Comparison of ENCODE assay signal across 21 mouse cellular contexts in genomic region chr6:22567891-22568290, GRCm38 (mm10).
A peak's percentile ranks its signal among the peaks of the same experiment; 100 is the strongest.
DNase-seq lines count a peak whose midpoint lies in the region; ATAC-seq and TF ChIP-seq lines count a peak whose summit lies in the region.
"Had no signal": no experiment of that assay in that cellular context is flagged by ENCODE, and none has a peak within 500 bp of the region (broad histone marks: within the 10 kb centered on the region; RNA-seq: fewer than 3 reads in every experiment).

No protein-coding gene starts in this region.

- no peak for TF ChIP-seq CTCF in heart, postnatal 0 days (IDR thresholded peaks at IDR 0.05; ENCODE audit: low read depth)
- no peak for TF ChIP-seq CTCF in brain, embryonic 14.5 days (IDR thresholded peaks at IDR 0.05; ENCODE audit: borderline replicate concordance, extremely low read depth, insufficient read depth, insufficient read length)

- whole genome bisulfite sequencing in heart, postnatal 0 days, result 51% methylated on average over 9 of the region's 9 CpGs

- H3K9ac ChIP-seq in heart, postnatal 0 days (replicated peaks; ENCODE audit: low read depth, low read length), result no peak overlapping the region
- H3K9ac ChIP-seq: embryonic facial prominence, embryonic 13.5 days; hindbrain, embryonic 14.5 days; intestine, embryonic 15.5 days had no signal

- TF ChIP-seq POLR2A in brain, embryonic 14.5 days (IDR thresholded peaks at IDR 0.05; ENCODE audit: borderline replicate concordance, extremely low read depth, insufficient read depth, insufficient read length, poor library complexity, severe bottlenecking), result no peak

- no peaks in the 10 kb centered on the region for H3K4me1 ChIP-seq in heart, postnatal 0 days (ENCODE audit: control insufficient read depth, insufficient read depth)
- H3K4me1 ChIP-seq: embryonic facial prominence, embryonic 13.5 days; heart, embryonic 10.5 days; hindbrain, embryonic 10.5 days; intestine, embryonic 15.5 days had no signal

- peak; percentile 3 for DNase-seq in adrenal gland, adult 2 months
- no peak for DNase-seq in adrenal gland, postnatal 36 days
- DNase-seq in heart, postnatal 0 days (ENCODE audit: low spot score), result peak; percentile 9
- DNase-seq in heart, postnatal 36 days, result no peak
- peak; percentile 19 for DNase-seq in brain, embryonic 14.5 days (ENCODE audit: low read depth)
- DNase-seq in cerebellum, postnatal 4 days (ENCODE audit: low spot score in 2 of 2), result no peak
- DNase-seq in spleen, postnatal 36 days (ENCODE audit: low spot score in 2 of 2), result no peak
- DNase-seq: adrenal gland, postnatal 14 days; cerebellum, adult 11 months; cerebellum, adult 8-10 months; cerebellum, postnatal 14 days; gastrocnemius, postnatal 10 days; heart, adult 18-20 months; heart, postnatal 14 days; kidney, adult 18-20 months had no signal

- H3K36me3 ChIP-seq in heart, postnatal 0 days (replicated peaks; ENCODE audit: control insufficient read depth, insufficient read depth, low read length), result no peaks in the 10 kb centered on the region
- H3K36me3 ChIP-seq: embryonic facial prominence, embryonic 13.5 days; heart, embryonic 10.5 days; hindbrain, embryonic 10.5 days; intestine, embryonic 15.5 days had no signal

- intact Hi-C loops in heart, postnatal 36 days (cut with DNase I), result no loop called here

- H3K4me3 ChIP-seq in heart, postnatal 0 days (ENCODE audit: low read depth, low read length), result no peak overlapping the region
- H3K4me3 ChIP-seq: embryonic facial prominence, embryonic 13.5 days; heart, embryonic 10.5 days; hindbrain, embryonic 10.5 days; intestine, embryonic 15.5 days had no signal

- ATAC-seq in heart, postnatal 0 days (ENCODE audit: insufficient read depth, low read depth), result no peak
- ATAC-seq: intestine, embryonic 15.5 days had no signal

- TF ChIP-seq EP300 in heart, postnatal 0 days (IDR thresholded peaks at IDR 0.05; ENCODE audit: low read depth), result no peak

- H3K27me3 ChIP-seq in heart, postnatal 0 days (ENCODE audit: control insufficient read depth, insufficient read depth, low read length), result no peaks in the 10 kb centered on the region
- H3K27me3 ChIP-seq: CH12.LX; embryonic facial prominence, embryonic 13.5 days; intestine, embryonic 15.5 days had no signal

- no peaks in the 10 kb centered on the region for H3K9me3 ChIP-seq in heart, postnatal 0 days (replicated peaks; ENCODE audit: control insufficient read depth, low read length)
- H3K9me3 ChIP-seq: embryonic facial prominence, embryonic 13.5 days; heart, embryonic 10.5 days; hindbrain, embryonic 10.5 days; intestine, embryonic 15.5 days had no signal

- H3K4me2 ChIP-seq in heart, postnatal 0 days (ENCODE audit: low read depth, low read length), result no peak overlapping the region
- H3K4me2 ChIP-seq: embryonic facial prominence, embryonic 13.5 days; hindbrain, embryonic 14.5 days; intestine, embryonic 15.5 days had no signal

- H3K27ac ChIP-seq in heart, postnatal 0 days (ENCODE audit: low read depth), result no peak overlapping the region
- H3K27ac ChIP-seq: embryonic facial prominence, embryonic 13.5 days; heart, embryonic 10.5 days; hindbrain, embryonic 10.5 days; hindbrain, embryonic 14.5 days; intestine, embryonic 15.5 days had no signal

Comparison
In these comparisons a context has a peak if more than half of its experiments do, and no peak if none do; other contexts are left out.
1. DNase-seq: peak in adrenal gland, adult 2 months (single experiment), heart, postnatal 0 days (single experiment) and brain, embryonic 14.5 days (single experiment); none in adrenal gland, postnatal 36 days (0 of 2), heart, postnatal 36 days (0 of 2), cerebellum, postnatal 4 days (0 of 2) and spleen, postnatal 36 days (0 of 2).